Mouse (Mus musculus): ENCODE results near the gene Trpm2.
A peak's percentile ranks its signal among the peaks of the same experiment; 100 is the strongest.

Gene Trpm2

GRCm38 (mm10) chr10:77902894-77903715, 67.3 kb downstream of the Trpm2 start:
- DNase-seq (ENCODE audit: low spot score): no peak

GRCm38 (mm10) chr10:77902211-77902893, 68.0 kb downstream of the Trpm2 start, which contains the start of gene Lrrc3:
Gene Lrrc3, minus strand, starts transcription at chr10:77902536.
- peak; percentile 24 for DNase-seq (ENCODE audit: low spot score)

- no peak for DNase-seq (ENCODE audit: low spot score)
These were observed 68.5 kb downstream of the Trpm2 start for GRCm38 (mm10) chr10:77901871-77902210.

GRCm38 (mm10) chr10:77900903-77901818, 69.2 kb downstream of the Trpm2 start:
- no peak for DNase-seq (ENCODE audit: low spot score)

GRCm38 (mm10) chr10:77900126-77900525, 70.2 kb downstream of the Trpm2 start:
- no peak for DNase-seq (ENCODE audit: low spot score)

GRCm38 (mm10) chr10:77895562-77895961, 74.8 kb downstream of the Trpm2 start:
- no peak for DNase-seq (ENCODE audit: low spot score)

GRCm38 (mm10) chr10:77890987-77891565, 79.3 kb downstream of the Trpm2 start:
- no peak for DNase-seq (ENCODE audit: low spot score)

- no peak for DNase-seq (ENCODE audit: low spot score)
These were observed 84.2 kb downstream of the Trpm2 start for GRCm38 (mm10) chr10:77886007-77886747.

GRCm38 (mm10) chr10:77882553-77882952, 87.8 kb downstream of the Trpm2 start:
- DNase-seq (ENCODE audit: low spot score): no peak

GRCm38 (mm10) chr10:77880305-77880704, 90.1 kb downstream of the Trpm2 start:
- DNase-seq (ENCODE audit: low spot score): no peak

GRCm38 (mm10) chr10:77878985-77879384, 91.4 kb downstream of the Trpm2 start:
- DNase-seq (ENCODE audit: low spot score): no peak

GRCm38 (mm10) chr10:77869651-77870050, 100.7 kb downstream of the Trpm2 start:
- DNase-seq (ENCODE audit: low spot score): no peak

GRCm38 (mm10) chr10:77867546-77867945, 102.8 kb downstream of the Trpm2 start:
- DNase-seq (ENCODE audit: low spot score): no peak

- DNase-seq (ENCODE audit: low spot score): no peak
These were observed 105.6 kb downstream of the Trpm2 start for GRCm38 (mm10) chr10:77864762-77865143.

GRCm38 (mm10) chr10:77864067-77864761, 106.1 kb downstream of the Trpm2 start:
- no peak for DNase-seq (ENCODE audit: low spot score)

- no peak for DNase-seq (ENCODE audit: low spot score)
These were observed 108.7 kb downstream of the Trpm2 start, which contains the start of gene Gm3285 for GRCm38 (mm10) chr10:77861675-77862074. Gene Gm3285, plus strand, starts transcription at chr10:77861975.

Measured in urinary bladder, postnatal 10 days (tissue).